10 mouse cellular contexts compared by ENCODE assay signal in genomic region chr6:87165536-87166311, GRCm38 (mm10).
DNase-seq lines count a peak whose midpoint lies in the region; ATAC-seq lines count a peak whose summit lies in the region.
"Had no signal": no experiment of that assay in that cellular context is flagged by ENCODE, and none has a peak within 500 bp of the region (broad histone marks: within the 10 kb centered on the region; RNA-seq: fewer than 3 reads in every experiment).

No protein-coding gene starts in this region.

- peak overlapping the region; percentile 69 for H3K27ac ChIP-seq in neural tube, embryonic 15.5 days (replicated peaks)
- no peak overlapping the region for H3K27ac ChIP-seq in intestine, embryonic 16.5 days (ENCODE audit: low read length)
- H3K27ac ChIP-seq: midbrain, embryonic 12.5 days had no signal

- H3K27me3 ChIP-seq in neural tube, embryonic 15.5 days (replicated peaks), result no peaks in the 10 kb centered on the region
- no peaks in the 10 kb centered on the region for H3K27me3 ChIP-seq in intestine, embryonic 16.5 days (replicated peaks; ENCODE audit: control insufficient read depth, insufficient read depth, low read length)
- H3K27me3 ChIP-seq: midbrain, embryonic 12.5 days had no signal

- no peak overlapping the region for H3K4me3 ChIP-seq in neural tube, embryonic 15.5 days (replicated peaks)
- H3K4me3 ChIP-seq in intestine, embryonic 16.5 days (ENCODE audit: low read length), result no peak overlapping the region
- H3K4me3 ChIP-seq: midbrain, embryonic 12.5 days had no signal

- DNase-seq in cerebellum, adult 11-12 months, result peak; percentile 5
- DNase-seq in layer of hippocampus, adult 11-12 months (ENCODE audit: low spot score), result peak; percentile 44
- DNase-seq in layer of hippocampus, adult 9-10 months (ENCODE audit: low spot score), result no peak
- DNase-seq in layer of hippocampus, adult 9-11 months, result peak; percentile 35
- DNase-seq in B cell, adult 2 months, result no peak
- DNase-seq: lung, embryonic 14.5 days had no signal

- no peak overlapping the region for H3K4me2 ChIP-seq in neural tube, embryonic 15.5 days
- H3K4me2 ChIP-seq in intestine, embryonic 16.5 days (ENCODE audit: low read depth, low read length), result no peak overlapping the region
- H3K4me2 ChIP-seq: lung, embryonic 14.5 days; midbrain, embryonic 12.5 days had no signal

- peaks cover 27% of the 10 kb centered on the region for H3K4me1 ChIP-seq in neural tube, embryonic 15.5 days
- no peaks in the 10 kb centered on the region for H3K4me1 ChIP-seq in intestine, embryonic 16.5 days (ENCODE audit: control insufficient read depth, insufficient read depth, low read length)
- H3K4me1 ChIP-seq: midbrain, embryonic 12.5 days had no signal

- H3K9ac ChIP-seq in neural tube, embryonic 15.5 days (replicated peaks), result no peak overlapping the region
- no peak overlapping the region for H3K9ac ChIP-seq in intestine, embryonic 16.5 days (ENCODE audit: low read depth, low read length)
- H3K9ac ChIP-seq: lung, embryonic 14.5 days; midbrain, embryonic 12.5 days had no signal

- no peaks in the 10 kb centered on the region for H3K36me3 ChIP-seq in neural tube, embryonic 15.5 days
- no peaks in the 10 kb centered on the region for H3K36me3 ChIP-seq in intestine, embryonic 16.5 days (ENCODE audit: control insufficient read depth, insufficient read depth, low read length)
- H3K36me3 ChIP-seq: midbrain, embryonic 12.5 days had no signal

- no peaks in the 10 kb centered on the region for H3K9me3 ChIP-seq in neural tube, embryonic 15.5 days (replicated peaks)
- no peaks in the 10 kb centered on the region for H3K9me3 ChIP-seq in intestine, embryonic 16.5 days (ENCODE audit: control insufficient read depth, low read length)
- H3K9me3 ChIP-seq: midbrain, embryonic 12.5 days had no signal

- no peak for ATAC-seq in cerebellum, adult (ENCODE audit: insufficient number of reproducible peaks, low FRiP score, low TSS enrichment)
- ATAC-seq in neural tube, embryonic 15.5 days (ENCODE audit: low FRiP score), result no peak
- ATAC-seq in intestine, embryonic 16.5 days, result no peak

- 70% methylated on average over 8 of the region's 8 CpGs for WGBS in neural tube, embryonic 15.5 days
- 69% methylated on average over 8 of the region's 8 CpGs for WGBS in intestine, embryonic 16.5 days

Comparison
In these comparisons a context has a peak if more than half of its experiments do, and no peak if none do; other contexts are left out.
1. DNase-seq: peak in cerebellum, adult 11-12 months (single experiment), layer of hippocampus, adult 11-12 months (single experiment) and layer of hippocampus, adult 9-11 months (single experiment); none in layer of hippocampus, adult 9-10 months (single experiment) and B cell, adult 2 months (0 of 2).